Mouse (Mus musculus): Measurements from ENCODE around the gene Parp9.

DNA sequence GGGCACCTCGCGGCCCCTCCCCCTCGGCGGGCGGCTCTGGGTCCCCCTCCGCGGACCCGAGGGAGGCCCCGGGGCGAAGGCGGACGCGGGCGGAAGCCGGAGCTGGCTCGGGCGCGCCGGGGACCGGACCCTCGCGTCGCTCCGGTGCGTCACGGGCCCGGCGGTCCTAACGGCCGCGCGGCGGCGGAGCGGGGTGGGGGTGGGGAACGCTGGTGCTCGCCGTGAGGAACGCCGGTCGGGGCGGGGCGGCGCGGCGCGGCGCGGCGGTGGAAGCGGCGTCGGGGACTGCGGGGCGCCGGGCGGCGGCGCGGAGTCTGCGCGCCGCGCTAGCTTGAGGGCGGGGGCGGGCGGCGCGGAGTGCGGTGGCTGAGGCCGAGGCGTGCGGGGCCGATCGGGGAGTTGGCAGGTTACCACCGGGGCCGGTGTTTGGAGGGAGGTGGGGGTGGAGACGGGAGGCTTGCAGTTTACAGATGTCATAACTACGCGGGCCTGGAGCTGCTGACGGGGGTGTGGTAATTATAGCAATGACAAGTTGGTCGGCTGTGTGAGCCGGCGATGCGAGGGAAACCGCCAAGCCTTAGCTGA lies 45.3 kb downstream of the Parp9 start:
- TF ChIP-seq CTCF (IDR thresholded peaks at IDR 0.05; ENCODE audit: low read depth, low read length): no peak
- no peak for TF ChIP-seq POLR2A (IDR thresholded peaks at IDR 0.05; ENCODE audit: insufficient read depth, low read length)
- no peak for TF ChIP-seq EP300 (IDR thresholded peaks at IDR 0.05; ENCODE audit: insufficient read depth, low read depth, low read length)

Measured in ES-Bruce4 (cell line).